Mouse (Mus musculus) NIH3T3 (cell line): Measurements from ENCODE around the gene Vmn1r86.
"Not testable (repeated sequence)": the region's sequence is repeated elsewhere in the genome, so short reads cannot be mapped to it uniquely, and the experiment has no call there.

Experiments used
- DNase-seq: peaks from one replicate; pipeline ENCODE4 v3.0.0-alpha.2; 2012; ENCODE audit warnings: low read depth

The Vmn1r86 gene

GRCm38 (mm10) chr7:13119817-13120216 lies at the start of gene Vmn1r86:
Vmn1r86 (minus strand) TSS chr7:13119917.
- DNase-seq: no peak

DNA sequence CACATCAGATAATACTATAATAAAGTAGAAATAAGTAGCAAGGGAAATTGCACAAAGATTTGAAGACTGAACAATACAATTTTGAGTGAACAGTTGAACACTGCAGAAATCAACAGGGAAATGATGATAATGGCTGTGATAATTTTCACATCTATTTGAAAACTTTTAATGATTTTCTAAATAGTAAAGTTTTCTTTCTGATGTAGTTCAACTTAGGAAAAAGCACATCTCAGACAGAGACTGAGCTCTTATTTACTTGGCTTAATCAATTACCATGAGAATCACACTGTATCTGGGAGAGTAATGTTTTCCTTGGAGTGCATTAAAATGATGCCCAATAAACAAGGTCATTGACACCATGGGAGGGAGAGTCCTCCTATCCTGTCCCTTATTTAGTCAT lies 39.6 kb upstream of the Vmn1r86 start, which contains the start of gene Vmn1r88:
TSS of gene Vmn1r88 (plus strand) at position 301 of the 400 bp plus-strand sequence.
- no peak for DNase-seq

DNA sequence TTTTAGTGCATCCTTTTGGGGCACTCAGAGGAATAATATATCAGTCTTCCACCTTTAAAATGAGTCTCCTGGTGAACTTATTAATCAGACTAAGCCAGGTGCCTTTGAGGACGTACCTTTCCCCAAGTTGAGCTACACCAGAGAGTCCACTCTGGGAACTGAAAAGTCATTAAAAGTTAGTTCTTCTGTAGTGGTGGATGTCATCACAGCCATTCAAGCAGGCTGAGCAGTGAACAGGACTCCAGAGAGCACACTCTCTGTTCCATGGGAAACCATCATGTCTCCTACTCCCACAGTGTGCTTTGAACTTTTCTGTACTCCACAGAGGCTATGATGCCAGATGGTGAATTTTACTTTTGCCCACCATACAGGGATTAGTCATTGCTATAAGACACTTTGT lies 20.3 kb upstream of the Vmn1r86 start, which contains the start of gene Vmn1r87:
TSS of gene Vmn1r87 (minus strand) at position 101 of the 400 bp plus-strand sequence.
- DNase-seq: no peak

DNA sequence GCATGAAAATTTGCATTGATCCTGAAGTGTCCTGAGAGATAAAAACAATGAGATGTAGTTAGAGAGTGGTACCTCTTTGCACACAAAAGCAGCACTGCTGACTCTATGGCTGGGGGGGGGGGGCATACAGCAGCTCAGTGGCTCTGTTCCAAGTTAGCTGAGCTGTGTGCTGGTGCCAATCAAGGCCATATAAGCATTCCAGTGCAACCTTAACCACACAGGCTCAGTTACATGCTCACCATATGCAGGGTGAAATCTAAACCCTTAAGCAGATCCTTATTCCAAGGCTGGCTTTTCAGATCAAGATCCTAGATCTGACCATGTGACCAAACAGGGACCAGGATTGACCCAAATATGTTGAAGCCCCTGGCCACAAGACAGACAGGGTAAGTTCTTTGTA lies 17.6 kb upstream of the Vmn1r86 start:
- no peak for DNase-seq

DNA sequence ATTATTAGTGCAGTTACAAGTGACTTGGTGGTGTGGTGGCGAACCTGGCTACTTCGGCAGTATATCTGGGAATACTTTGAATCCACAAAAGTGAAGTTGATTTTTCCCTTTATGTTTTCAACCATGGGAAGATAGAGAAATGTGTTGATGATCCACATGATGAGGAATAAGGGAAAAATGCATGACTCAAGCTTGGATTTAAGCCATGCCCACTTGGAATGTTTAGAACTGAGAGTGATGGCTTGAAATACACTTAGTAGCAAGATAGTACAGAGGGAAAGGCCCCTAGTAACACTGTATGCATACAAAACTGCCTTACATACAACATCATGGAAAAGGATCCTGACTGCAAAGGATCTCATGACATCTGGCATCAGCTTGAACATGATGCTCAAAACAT lies 12.1 kb upstream of the Vmn1r86 start:
- peak; percentile 61 for DNase-seq

GRCm38 (mm10) chr7:13123554-13124153 lies 3.9 kb upstream of the Vmn1r86 start:
- DNase-seq: not testable (repeated sequence)

DNA sequence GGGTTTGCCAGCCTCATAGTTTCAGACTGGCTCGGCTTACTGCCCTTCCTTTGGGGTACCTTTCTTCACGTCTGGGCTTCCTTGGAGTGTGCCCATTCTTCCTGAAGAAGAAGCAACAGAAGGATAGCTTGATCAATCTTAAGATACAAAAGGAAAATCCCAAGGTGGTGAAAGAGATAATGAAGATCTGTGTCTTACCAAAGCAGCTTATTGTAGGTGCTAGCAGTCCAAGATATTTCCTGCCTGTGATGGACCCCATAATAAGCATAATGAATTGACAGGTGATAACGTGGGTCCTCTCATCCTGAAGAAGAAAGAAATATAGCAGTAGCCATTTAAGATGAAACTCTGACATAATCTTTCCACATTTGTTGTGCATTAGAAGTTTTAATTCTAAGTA lies 24.6 kb downstream of the Vmn1r86 start, which contains the start of gene Vmn1r85:
TSS of gene Vmn1r85 (minus strand) at position 101 of the 400 bp plus-strand sequence.
- no peak for DNase-seq

DNA sequence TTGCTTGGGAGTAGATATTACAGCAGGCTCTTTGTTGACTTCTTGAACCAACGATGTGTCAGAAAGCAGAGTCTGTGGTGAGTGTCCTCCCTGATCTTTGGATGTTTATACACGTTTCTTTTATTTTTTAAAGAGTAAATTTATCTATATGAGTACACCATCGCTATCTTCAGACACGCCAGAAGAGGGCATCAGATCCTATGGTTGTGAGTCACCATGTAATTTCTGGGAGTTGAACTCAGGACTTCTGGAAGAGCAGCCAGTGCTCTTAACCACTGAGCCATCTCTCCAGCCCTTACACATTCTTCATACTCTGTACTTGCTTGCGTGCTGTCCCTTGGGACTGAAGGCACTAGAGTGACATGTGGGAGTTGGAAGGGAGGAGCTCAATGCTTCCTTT lies 47.4 kb downstream of the Vmn1r86 start:
- peak; percentile 50 for DNase-seq

DNA sequence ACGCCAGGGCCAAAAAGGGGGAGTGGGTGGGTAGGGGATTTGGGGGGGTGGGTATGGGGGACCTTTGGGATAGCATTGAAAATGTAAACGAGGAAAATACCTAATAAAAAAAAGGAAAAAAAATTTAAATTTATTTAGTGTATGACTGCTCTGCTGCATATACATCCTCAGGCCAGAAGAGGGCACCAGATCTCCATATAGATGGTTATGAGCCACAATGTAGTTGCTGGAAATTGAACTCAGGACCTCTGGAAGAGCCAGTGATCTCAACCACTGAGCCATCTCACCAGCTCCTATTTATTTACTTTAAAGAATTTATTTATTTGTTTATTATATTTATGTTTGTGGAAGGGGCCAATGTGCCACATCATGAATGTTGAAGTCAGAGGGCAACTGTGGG lies 56.3 kb downstream of the Vmn1r86 start:
- DNase-seq: peak; percentile 69

- DNase-seq: no peak
These were observed 60.2 kb downstream of the Vmn1r86 start for GRCm38 (mm10) chr7:13059536-13059935.

GRCm38 (mm10) chr7:13056913-13057700 lies 62.6 kb downstream of the Vmn1r86 start:
- DNase-seq: no peak

- peak; percentile 97 for DNase-seq
These were observed 65.3 kb downstream of the Vmn1r86 start, which contains the start of gene Mzf1 for GRCm38 (mm10) chr7:13054287-13055010. Mzf1 (minus strand) TSS chr7:13054764.

DNA sequence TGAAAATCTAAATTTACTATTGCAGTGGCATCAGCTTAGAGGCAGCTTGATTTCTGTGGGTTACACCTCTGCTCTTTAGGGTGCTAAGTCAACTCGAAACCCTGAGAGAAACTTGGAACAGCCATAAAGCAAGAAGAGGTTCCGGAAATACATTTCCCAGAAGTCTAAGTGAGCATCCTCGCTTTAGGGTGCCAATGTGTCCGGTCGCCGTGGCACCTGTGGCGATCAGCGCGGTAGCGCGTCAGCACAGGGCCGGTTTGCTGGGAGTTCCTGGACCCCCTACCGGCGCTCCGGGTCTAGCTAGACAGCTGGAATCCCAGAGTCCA lies 65.8 kb downstream of the Vmn1r86 start:
- no peak for DNase-seq

DNA sequence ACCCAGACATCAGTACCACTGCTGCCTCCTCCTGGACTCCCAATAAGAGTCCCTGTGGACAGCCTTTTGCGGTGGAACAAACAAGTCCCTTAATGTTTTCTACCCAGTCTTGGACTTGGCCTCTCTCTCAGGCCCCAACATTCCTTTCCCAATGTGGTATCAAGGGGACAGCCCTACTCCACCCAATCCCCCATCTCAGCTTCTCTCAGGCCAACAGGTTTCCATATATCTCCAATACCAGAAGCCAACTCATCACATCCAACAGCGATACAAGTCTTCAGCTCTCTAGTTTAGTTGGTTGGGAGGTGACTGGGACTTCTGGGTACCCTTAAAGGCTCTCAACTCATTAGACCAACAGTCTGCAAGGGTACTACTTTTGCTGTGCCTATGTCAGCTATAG lies 66.2 kb downstream of the Vmn1r86 start:
- no peak for DNase-seq

DNA sequence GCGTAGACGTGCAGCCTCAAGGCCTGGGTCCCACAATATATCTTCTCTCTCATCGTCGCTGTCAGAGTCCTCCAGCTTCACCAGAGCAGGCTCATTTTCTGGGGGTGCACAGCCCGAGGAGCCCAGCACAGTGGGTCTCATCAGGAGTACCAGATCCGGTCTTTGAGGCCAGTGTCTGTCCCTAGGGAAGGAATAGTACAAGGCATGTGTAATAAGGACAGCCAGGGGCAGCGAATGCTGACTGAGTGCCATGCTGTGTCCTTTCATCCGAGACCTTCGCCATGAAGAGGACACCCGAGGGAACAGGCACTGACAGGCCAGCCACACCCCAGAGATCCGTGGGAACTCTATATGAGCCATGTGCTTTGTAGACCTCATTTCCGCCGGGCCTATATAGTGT lies 66.7 kb downstream of the Vmn1r86 start:
- DNase-seq: no peak
